Mouse (Mus musculus): ENCODE results near the gene Lrp5. TPM values are rescaled to one million over a fixed set of nuclear protein-coding genes. Genes with fewer than 3 reads are reported as not detected.

Lrp5 gene
- polyA plus RNA-seq (2015; fragmentation: Nextera tagmentation; extraction: Ambion mirVana) = 2.6 and 2.7 TPM in 2 replicates

DNA sequence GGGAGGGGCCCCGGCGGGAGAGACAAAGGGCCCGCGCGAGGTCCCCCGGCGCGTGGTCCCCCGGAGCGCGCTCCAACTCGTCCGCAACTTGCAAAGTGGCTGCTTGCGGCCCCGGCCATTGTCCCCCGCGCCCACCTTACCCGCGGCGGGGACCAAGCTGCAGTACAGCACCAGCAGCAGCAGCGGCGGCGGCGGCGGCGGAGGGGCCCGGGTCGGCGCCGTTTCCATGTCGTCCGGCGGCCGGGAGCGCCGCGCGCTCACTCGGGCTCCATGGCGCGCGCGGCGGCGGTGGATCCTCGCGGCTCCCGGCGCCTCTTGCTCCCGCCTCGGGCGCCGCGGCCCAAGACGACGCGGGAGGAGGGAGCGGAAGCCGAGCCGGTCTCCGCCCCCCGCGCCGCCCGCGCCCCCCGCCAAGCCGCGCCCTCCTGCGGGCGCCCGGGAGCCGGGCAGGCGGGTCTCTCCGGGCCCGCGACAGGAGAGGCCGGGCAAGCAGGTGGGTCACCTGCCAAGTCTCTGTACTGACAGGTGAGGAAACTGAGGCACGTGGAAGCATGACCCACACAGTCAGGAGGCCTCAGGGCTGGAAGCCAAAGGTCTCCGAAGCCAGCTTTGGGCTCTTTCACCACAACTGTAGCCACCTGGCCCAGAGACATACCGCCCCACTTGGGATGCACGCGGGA is at the start of gene Lrp5:
TSS of gene Lrp5 (minus strand) at position 350 of the 680 bp plus-strand sequence.
- TF ChIP-seq EP300 (optimal IDR thresholded peaks at IDR 0.05) (no peak), CTCF (IDR thresholded peaks at IDR 0.05; ENCODE audit: low read depth) (0 out of 2 replicates have a peak, but pooled peaks have one; percentile 4)
- peaks cover 8% of the 10 kb centered on the region; the same call in 1 of the 2 replicates for H3K4me1 ChIP-seq (replicated peaks; ENCODE audit: control insufficient read depth, insufficient read depth)
- no peaks in the 10 kb centered on the region for H3K27me3 ChIP-seq (ENCODE audit: control insufficient read depth, insufficient read depth, low read length)
- no peaks in the 10 kb centered on the region for H3K36me3 ChIP-seq (ENCODE audit: control insufficient read depth, insufficient read depth, low read length)
- peak within 1 kb of the TSS; percentile 94 for H3K27ac ChIP-seq (replicated peaks)
- H3K4me3 ChIP-seq (ENCODE audit: low read depth, low read length) = peak within 1 kb of the TSS; percentile 95
- under 1% methylated on average over 52 of the region's 83 CpGs for WGBS
- H3K9ac ChIP-seq (ENCODE audit: low read length) = peak within 1 kb of the TSS; percentile 94
- no peaks in the 10 kb centered on the region for H3K9me3 ChIP-seq (ENCODE audit: control insufficient read depth, low read length)
- peak; percentile 66 for DNase-seq (ENCODE audit: low spot score)
- H3K4me2 ChIP-seq (replicated peaks; ENCODE audit: low read depth) = peak within 1 kb of the TSS; percentile 97
- peak; percentile 52 for ATAC-seq (ENCODE audit: low FRiP score, low TSS enrichment)

DNA sequence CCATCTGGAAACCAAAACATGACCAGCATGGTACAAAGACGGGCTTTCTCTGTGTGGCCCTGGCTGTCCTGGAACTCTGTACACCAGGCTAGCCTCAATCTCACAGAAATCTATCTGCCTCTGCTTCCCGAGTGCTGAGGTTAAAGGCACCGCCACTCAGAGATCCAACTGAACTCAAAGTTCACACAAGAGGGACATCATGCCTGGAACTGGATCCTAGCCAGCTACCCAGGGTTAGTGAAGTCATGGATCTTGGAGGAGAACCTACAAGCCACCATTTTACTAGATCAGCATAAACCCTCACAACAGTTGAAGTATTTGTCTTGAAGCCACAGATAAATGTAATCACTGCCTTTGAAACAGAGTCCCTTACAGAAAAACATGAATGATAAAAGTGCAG is 49.6 kb upstream of the Lrp5 start:
- no peaks in the 10 kb centered on the region for H3K27me3 ChIP-seq (ENCODE audit: control insufficient read depth, insufficient read depth, low read length)
- WGBS = 85% methylated on average over 3 of the region's 3 CpGs

DNA sequence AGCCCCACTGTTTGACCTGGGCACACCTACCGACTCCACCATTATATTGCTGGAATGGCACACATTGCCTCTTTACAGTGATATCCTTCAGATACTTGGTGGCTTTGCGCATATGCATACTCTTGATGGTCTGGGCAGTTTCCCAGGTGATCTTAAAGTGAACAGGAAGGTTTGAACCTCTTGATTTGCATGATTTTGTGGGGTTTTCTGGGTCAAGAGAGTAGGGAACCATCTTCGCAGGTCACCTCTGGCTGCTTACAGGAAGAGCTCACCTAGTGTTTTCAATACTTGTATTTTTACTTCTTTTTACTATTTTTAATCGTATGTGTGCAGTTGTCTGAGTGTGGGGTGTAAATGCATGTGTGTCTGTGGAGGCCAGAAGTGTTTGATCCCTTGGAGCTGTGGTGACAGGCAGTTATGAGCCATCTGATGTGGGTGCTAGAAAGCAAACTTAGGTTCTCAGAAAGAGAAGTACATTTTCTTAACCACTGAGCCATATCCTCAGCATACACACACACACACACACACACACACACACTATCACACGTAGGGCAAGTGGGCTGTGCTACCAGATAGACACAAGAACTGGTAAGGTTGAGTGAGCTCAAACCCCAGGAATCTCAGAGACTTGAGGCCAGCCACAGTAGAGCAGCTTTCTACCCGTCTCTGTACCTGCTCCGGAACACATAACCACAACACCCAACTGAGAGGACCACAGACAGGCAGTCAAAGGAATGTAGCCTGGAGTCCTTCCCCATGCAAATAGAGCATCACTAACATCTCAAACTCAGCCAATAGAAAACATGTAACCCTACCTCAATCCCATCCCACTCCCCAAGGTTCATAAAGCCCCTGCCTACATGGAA is 44.6 kb upstream of the Lrp5 start:
- H3K27ac ChIP-seq (replicated peaks) = no peak overlapping the region
- TF ChIP-seq CTCF (IDR thresholded peaks at IDR 0.05; ENCODE audit: low read depth) = no peak
- no peak for TF ChIP-seq EP300 (optimal IDR thresholded peaks at IDR 0.05)
- H3K4me3 ChIP-seq (ENCODE audit: low read depth, low read length) = no peak overlapping the region
- H3K4me2 ChIP-seq (replicated peaks; ENCODE audit: low read depth) = no peak overlapping the region
- 75% methylated on average over 7 of the region's 7 CpGs for WGBS
- no peak overlapping the region for H3K9ac ChIP-seq (ENCODE audit: low read length)
- ATAC-seq (ENCODE audit: low FRiP score, low TSS enrichment) = no peak
- no peaks in the 10 kb centered on the region for H3K27me3 ChIP-seq (ENCODE audit: control insufficient read depth, insufficient read depth, low read length)
- DNase-seq (ENCODE audit: low spot score) = no peak
- H3K9me3 ChIP-seq (ENCODE audit: control insufficient read depth, low read length) = no peaks in the 10 kb centered on the region
- no peaks in the 10 kb centered on the region for H3K4me1 ChIP-seq (replicated peaks; ENCODE audit: control insufficient read depth, insufficient read depth)
- H3K36me3 ChIP-seq (ENCODE audit: control insufficient read depth, insufficient read depth, low read length) = no peaks in the 10 kb centered on the region

More for the DNA sequence above, 49.6 kb upstream of the Lrp5 start:
- Histone ChIP-seq H3K36me3 (ENCODE audit: control insufficient read depth, insufficient read depth, low read length) (no peaks in the 10 kb centered on the region), H3K4me1 (replicated peaks; ENCODE audit: control insufficient read depth, insufficient read depth) (no peaks in the 10 kb centered on the region), H3K27ac (replicated peaks) (no peak overlapping the region), H3K9ac (ENCODE audit: low read length) (no peak overlapping the region), H3K4me3 (ENCODE audit: low read depth, low read length) (no peak overlapping the region), H3K4me2 (replicated peaks; ENCODE audit: low read depth) (no peak overlapping the region), H3K9me3 (ENCODE audit: control insufficient read depth, low read length) (no peaks in the 10 kb centered on the region)
- DNase-seq (ENCODE audit: low spot score) = no peak
- ATAC-seq (ENCODE audit: low FRiP score, low TSS enrichment) = no peak
- TF ChIP-seq EP300 (optimal IDR thresholded peaks at IDR 0.05) (no peak), CTCF (IDR thresholded peaks at IDR 0.05; ENCODE audit: low read depth) (no peak)

- 0 out of 2 replicates have a peak, but pooled peaks have one; percentile 15 for TF ChIP-seq CTCF (IDR thresholded peaks at IDR 0.05; ENCODE audit: low read depth)
- no peak for TF ChIP-seq EP300 (optimal IDR thresholded peaks at IDR 0.05)
- no peak for ATAC-seq (ENCODE audit: low FRiP score, low TSS enrichment)
- DNase-seq (ENCODE audit: low spot score) = no peak
- Histone ChIP-seq H3K36me3 (ENCODE audit: control insufficient read depth, insufficient read depth, low read length) (no peaks in the 10 kb centered on the region), H3K27me3 (ENCODE audit: control insufficient read depth, insufficient read depth, low read length) (no peaks in the 10 kb centered on the region), H3K4me1 (replicated peaks; ENCODE audit: control insufficient read depth, insufficient read depth) (no peaks in the 10 kb centered on the region), H3K9me3 (ENCODE audit: control insufficient read depth, low read length) (no peaks in the 10 kb centered on the region), H3K4me2 (replicated peaks; ENCODE audit: low read depth) (no peak overlapping the region), H3K4me3 (ENCODE audit: low read depth, low read length) (no peak overlapping the region), H3K9ac (ENCODE audit: low read length) (no peak overlapping the region), H3K27ac (replicated peaks) (no peak overlapping the region)
- WGBS = 68% methylated on average over 2 of the region's 2 CpGs
These were observed 42.5 kb upstream of the Lrp5 start for GRCm38 (mm10) chr19:3728901-3729300.

DNA sequence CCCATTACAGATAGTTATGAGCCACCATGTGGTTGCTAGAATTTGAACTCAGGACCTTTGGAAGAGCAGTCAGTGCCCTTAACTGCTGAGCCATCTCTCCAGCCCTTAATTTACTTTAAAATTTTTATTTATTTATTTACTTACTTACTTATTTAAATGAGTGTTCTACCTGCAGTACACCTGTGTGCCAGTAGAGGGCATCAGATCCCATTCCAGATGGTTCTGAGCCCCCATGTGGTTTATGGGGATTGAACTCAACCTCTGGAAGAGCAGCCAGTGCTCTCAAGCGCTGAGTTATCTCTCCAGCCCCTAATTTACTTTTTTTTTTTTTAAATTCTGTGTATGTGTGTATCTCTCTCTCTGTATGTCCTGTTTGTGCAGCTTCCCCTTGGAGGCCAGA is 38.4 kb upstream of the Lrp5 start:
- no peaks in the 10 kb centered on the region for H3K4me1 ChIP-seq (replicated peaks; ENCODE audit: control insufficient read depth, insufficient read depth)
- H3K4me2 ChIP-seq (replicated peaks; ENCODE audit: low read depth) = no peak overlapping the region
- H3K4me3 ChIP-seq (ENCODE audit: low read depth, low read length) = no peak overlapping the region
- DNase-seq (ENCODE audit: low spot score) (peak; percentile 54), ATAC-seq (ENCODE audit: low FRiP score, low TSS enrichment) (no peak)
- H3K27ac ChIP-seq (replicated peaks) = no peak overlapping the region
- H3K36me3 ChIP-seq (ENCODE audit: control insufficient read depth, insufficient read depth, low read length) = no peaks in the 10 kb centered on the region
- no peaks in the 10 kb centered on the region for H3K9me3 ChIP-seq (ENCODE audit: control insufficient read depth, low read length)
- H3K9ac ChIP-seq (ENCODE audit: low read length) = no peak overlapping the region
- WGBS = 19% methylated on average over 1 of the region's 1 CpGs
- no peaks in the 10 kb centered on the region for H3K27me3 ChIP-seq (ENCODE audit: control insufficient read depth, insufficient read depth, low read length)
- no peak for TF ChIP-seq EP300 (optimal IDR thresholded peaks at IDR 0.05)
- peak; percentile 81 for TF ChIP-seq CTCF (IDR thresholded peaks at IDR 0.05; ENCODE audit: low read depth)
